Mouse (Mus musculus): ENCODE data around the gene Igsf9. TPM values are rescaled to one million over a fixed set of nuclear protein-coding genes. Genes with fewer than 3 reads are reported as not detected.

Gene Igsf9
- polyA plus RNA-seq, 1 experiment: 11.8 TPM

DNA sequence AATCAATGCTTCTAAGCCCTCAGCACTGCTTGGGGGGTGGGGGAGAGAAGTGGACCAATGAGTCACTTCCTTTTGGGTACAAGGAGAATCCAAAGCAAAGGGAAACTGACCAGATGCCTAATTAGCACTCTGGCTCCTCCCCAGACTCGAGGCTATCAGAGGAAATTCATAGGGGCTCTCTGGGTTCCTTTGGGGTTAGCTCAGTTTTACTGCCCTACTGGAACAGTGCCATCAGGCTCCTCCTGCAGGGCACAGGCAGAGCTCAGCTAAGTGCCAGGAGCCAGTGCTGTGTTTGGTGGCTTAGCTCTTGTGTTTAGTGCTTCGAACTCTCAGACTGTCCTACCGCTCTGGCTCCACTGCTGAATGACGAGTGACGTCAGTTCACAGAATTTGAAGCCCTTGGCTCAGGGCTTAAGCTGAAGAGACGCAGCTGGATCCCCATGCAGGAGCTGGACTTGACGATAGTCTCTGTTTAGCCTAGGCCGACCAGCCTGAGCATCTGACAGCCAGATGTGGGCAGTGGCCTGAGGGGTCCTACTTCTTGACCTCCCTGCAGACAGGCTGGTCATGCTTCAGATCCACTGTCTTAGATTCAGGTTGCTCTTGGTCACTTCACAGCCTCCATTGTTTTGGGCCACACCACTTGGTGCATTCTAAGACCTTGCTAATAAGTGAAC, 49.1 kb downstream of the Igsf9 start:
- H3K4me1 ChIP-seq (ENCODE audit: control insufficient read depth, insufficient read depth, low read length): peaks cover 3% of the 10 kb centered on the region; the same call in 1 of the 2 replicates
- no peak overlapping the region for H3K4me3 ChIP-seq (replicated peaks; ENCODE audit: extremely low read depth, low read depth, low read length)
- WGBS: 45% methylated on average over 8 of the region's 8 CpGs
- no peak for TF ChIP-seq CTCF (IDR thresholded peaks at IDR 0.05; ENCODE audit: insufficient read depth, low read length)
- TF ChIP-seq POLR2A (IDR thresholded peaks at IDR 0.05; ENCODE audit: borderline replicate concordance, extremely low read depth, low read depth, low read length): no peak
- DNase-seq: no peak

DNA sequence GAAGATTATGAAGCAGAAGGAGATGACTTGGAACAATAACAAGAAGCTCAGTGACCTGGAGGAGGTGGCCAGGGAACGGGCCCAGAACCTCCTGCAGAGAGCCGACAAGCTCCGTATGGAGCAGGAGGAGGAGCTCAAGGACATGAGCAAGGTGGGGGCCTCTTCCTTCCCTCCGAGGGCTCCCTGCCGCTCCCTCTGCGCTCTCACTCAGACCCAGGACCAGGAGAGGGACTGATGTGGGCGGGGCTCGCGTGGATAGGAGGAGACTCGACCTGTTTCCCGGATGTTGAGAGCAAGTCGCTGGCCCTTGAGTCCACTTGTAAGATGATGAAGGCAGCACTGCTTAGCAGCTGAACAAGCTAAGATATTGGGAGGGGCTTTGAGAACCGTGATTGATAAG, 51.0 kb downstream of the Igsf9 start:
- Histone ChIP-seq H3K4me3 (replicated peaks; ENCODE audit: extremely low read depth, low read depth, low read length) (no peak overlapping the region), H3K4me1 (ENCODE audit: control insufficient read depth, insufficient read depth, low read length) (no peaks in the 10 kb centered on the region)
- TF ChIP-seq CTCF (IDR thresholded peaks at IDR 0.05; ENCODE audit: insufficient read depth, low read length) (no peak), POLR2A (IDR thresholded peaks at IDR 0.05; ENCODE audit: borderline replicate concordance, extremely low read depth, low read depth, low read length) (no peak)
- DNase-seq: peak; percentile 61
- 8% methylated on average over 13 of the region's 13 CpGs for WGBS

DNA sequence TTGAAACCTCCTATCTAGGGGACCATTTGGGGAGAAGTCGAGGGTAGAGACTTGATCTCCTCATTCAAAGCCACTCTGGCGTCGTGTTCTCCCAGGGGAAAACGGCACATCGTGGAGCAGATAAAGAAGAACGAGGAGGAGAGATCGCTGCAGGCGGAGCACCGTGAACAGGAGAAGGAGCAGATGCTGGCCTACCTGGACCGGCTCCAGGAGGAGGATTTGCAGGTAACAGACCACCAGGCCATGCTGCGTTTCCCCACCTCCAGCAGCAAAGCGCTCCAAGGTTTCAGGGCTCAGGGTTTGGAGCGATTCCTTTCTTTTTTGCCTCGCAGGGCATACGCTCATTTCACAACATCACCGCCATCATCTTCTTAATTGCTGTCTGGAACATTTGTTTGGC, 53.5 kb downstream of the Igsf9 start:
- H3K4me3 ChIP-seq (replicated peaks; ENCODE audit: extremely low read depth, low read depth, low read length): no peak overlapping the region
- TF ChIP-seq CTCF (IDR thresholded peaks at IDR 0.05; ENCODE audit: insufficient read depth, low read length): no peak
- no peak for TF ChIP-seq POLR2A (IDR thresholded peaks at IDR 0.05; ENCODE audit: borderline replicate concordance, extremely low read depth, low read depth, low read length)
- WGBS: 87% methylated on average over 16 of the region's 16 CpGs

DNA sequence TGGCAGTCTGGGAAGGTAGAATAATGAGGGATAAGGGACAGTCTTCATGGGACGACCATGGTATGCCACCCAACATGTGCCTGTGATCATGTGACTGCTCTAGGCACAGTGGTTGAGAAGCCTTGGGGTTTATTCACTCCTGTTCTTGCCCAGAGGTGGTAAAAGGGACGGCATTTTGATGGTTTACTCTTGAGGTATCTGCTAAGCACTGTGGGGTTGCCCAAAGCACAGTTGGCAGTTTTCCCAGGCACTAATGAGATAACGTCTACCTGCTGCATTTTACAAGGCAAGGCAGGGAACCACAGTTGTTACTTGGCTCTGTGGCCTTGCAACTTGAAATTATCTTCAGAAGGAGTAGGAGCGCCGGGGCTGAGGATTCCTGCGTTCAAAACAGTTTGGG, 58.2 kb downstream of the Igsf9 start:
- Histone ChIP-seq H3K4me3 (replicated peaks; ENCODE audit: extremely low read depth, low read depth, low read length) (no peak overlapping the region), H3K4me1 (ENCODE audit: control insufficient read depth, insufficient read depth, low read length) (no peaks in the 10 kb centered on the region)
- WGBS: 63% methylated on average over 6 of the region's 6 CpGs
- TF ChIP-seq POLR2A (IDR thresholded peaks at IDR 0.05; ENCODE audit: borderline replicate concordance, extremely low read depth, low read depth, low read length) (no peak), CTCF (IDR thresholded peaks at IDR 0.05; ENCODE audit: insufficient read depth, low read length) (no peak)
- DNase-seq: no peak

More for the DNA sequence above, 53.5 kb downstream of the Igsf9 start:
- no peaks in the 10 kb centered on the region for H3K4me1 ChIP-seq (ENCODE audit: control insufficient read depth, insufficient read depth, low read length)
- no peak for DNase-seq

DNA sequence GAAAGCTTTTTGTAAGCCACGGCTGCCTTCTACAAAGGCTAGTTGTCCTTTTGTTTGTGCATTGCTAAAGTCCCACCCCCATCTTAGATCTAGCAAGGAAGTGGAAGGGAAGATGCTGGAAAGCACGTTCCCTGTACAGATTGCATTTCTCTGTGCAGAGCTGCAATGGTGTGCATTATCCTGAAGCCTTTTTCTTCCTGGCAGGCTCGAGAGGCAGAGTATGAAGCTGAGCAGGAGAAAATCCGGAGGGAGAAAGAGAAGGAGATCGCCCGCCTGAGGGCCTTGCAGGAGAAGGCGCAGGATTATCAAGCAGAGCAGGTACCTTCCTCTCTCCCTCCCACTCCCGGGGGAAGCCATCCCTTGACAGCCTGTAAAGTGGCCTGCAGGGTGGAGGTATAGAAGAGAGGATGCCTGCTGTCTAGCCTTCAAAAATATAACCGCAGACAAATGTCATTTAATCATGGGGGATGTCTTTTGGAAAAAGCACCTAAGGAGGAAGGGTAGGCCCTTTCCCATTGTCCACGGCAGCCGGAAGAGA, 58.8 kb downstream of the Igsf9 start:
- DNase-seq: no peak
- WGBS: 64% methylated on average over 11 of the region's 11 CpGs
- Histone ChIP-seq H3K4me1 (ENCODE audit: control insufficient read depth, insufficient read depth, low read length) (no peaks in the 10 kb centered on the region), H3K4me3 (replicated peaks; ENCODE audit: extremely low read depth, low read depth, low read length) (no peak overlapping the region)
- TF ChIP-seq CTCF (IDR thresholded peaks at IDR 0.05; ENCODE audit: insufficient read depth, low read length) (no peak), POLR2A (IDR thresholded peaks at IDR 0.05; ENCODE audit: borderline replicate concordance, extremely low read depth, low read depth, low read length) (no peak)

DNA sequence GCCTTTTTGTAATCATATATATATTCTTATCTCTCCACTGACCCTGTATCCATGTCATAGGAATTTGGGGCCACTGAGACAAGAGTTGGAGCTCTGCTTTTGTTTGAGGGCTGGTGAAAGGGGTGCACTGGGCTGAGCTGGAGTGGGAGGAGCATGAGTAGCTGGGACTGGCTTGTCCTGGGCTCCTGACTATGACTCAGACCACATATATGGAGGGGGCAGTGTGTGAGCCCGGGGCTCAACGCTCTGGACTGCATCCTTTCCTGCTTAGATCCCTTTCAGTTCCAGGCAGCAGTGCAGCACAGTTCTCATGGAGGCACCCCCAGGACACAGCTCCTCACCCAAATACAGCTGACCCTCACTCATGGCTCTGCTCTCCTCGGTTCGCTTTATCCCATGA, 64.5 kb downstream of the Igsf9 start:
- Histone ChIP-seq H3K4me1 (ENCODE audit: control insufficient read depth, insufficient read depth, low read length) (peaks cover 4% of the 10 kb centered on the region; the same call in 1 of the 2 replicates), H3K4me3 (replicated peaks; ENCODE audit: extremely low read depth, low read depth, low read length) (no peak overlapping the region)
- DNase-seq: no peak
- no peak for TF ChIP-seq CTCF (IDR thresholded peaks at IDR 0.05; ENCODE audit: insufficient read depth, low read length)
- no peak for TF ChIP-seq POLR2A (IDR thresholded peaks at IDR 0.05; ENCODE audit: borderline replicate concordance, extremely low read depth, low read depth, low read length)
- 74% methylated on average over 4 of the region's 4 CpGs for WGBS

Other genes starting within 250 kb of the Igsf9 start
- gene Atp1a4, start 223.4 kb upstream of the Igsf9 start, polyA plus RNA-seq (2012; rRNA removed): 0.05 and 1.2 TPM in 2 replicates
- gene Igsf8, start 220.1 kb upstream of the Igsf9 start, polyA plus RNA-seq (2012; rRNA removed): 90.8 and 105 TPM in 2 replicates
- gene Atp1a2, start 183.7 kb upstream of the Igsf9 start, polyA plus RNA-seq (2012; rRNA removed): 56.1 and 93.0 TPM in 2 replicates
- 0.08 TPM in 1 of 2 replicates, not detected in the other for gene Kcnj9, start 152.5 kb upstream of the Igsf9 start, polyA plus RNA-seq (2012; rRNA removed)
- 0.12 and 0.28 TPM in 2 replicates for gene Kcnj10, start 140.6 kb upstream of the Igsf9 start, polyA plus RNA-seq (2012; rRNA removed)
- 8.2 and 9.1 TPM in 2 replicates for gene Pigm, start 105.2 kb upstream of the Igsf9 start, polyA plus RNA-seq (2012; rRNA removed)
- 10.6 and 15.2 TPM in 2 replicates for gene Slamf9, start 6.4 kb upstream of the Igsf9 start, polyA plus RNA-seq (2012; rRNA removed)
- 585 and 594 TPM in 2 replicates for gene Tagln2, start 18.3 kb downstream of the Igsf9 start, polyA plus RNA-seq (2012; rRNA removed)
- 7.1 and 7.3 TPM in 2 replicates for gene Cfap45, start 39.0 kb downstream of the Igsf9 start, polyA plus RNA-seq (2012; rRNA removed)
- 0.37 and 12.5 TPM in 2 replicates for gene Vsig8, start 74.2 kb downstream of the Igsf9 start, polyA plus RNA-seq (2012; rRNA removed)
- gene Slamf8, start 108.8 kb downstream of the Igsf9 start, polyA plus RNA-seq (2012; rRNA removed): 2.0 and 2.9 TPM in 2 replicates
- not detected in 2 replicates for gene Fcrl6, start 120.8 kb downstream of the Igsf9 start, polyA plus RNA-seq (2012; rRNA removed)
- 29.6 and 48.0 TPM in 2 replicates for gene Dusp23, start 151.2 kb downstream of the Igsf9 start, polyA plus RNA-seq (2012; rRNA removed)
- not detected in 2 replicates for gene Crp, start 216.3 kb downstream of the Igsf9 start, polyA plus RNA-seq (2012; rRNA removed)

All from lung, adult 2 months (tissue).